Mouse (Mus musculus): ENCODE measurements around the gene Ppat.

Ppat gene

DNA sequence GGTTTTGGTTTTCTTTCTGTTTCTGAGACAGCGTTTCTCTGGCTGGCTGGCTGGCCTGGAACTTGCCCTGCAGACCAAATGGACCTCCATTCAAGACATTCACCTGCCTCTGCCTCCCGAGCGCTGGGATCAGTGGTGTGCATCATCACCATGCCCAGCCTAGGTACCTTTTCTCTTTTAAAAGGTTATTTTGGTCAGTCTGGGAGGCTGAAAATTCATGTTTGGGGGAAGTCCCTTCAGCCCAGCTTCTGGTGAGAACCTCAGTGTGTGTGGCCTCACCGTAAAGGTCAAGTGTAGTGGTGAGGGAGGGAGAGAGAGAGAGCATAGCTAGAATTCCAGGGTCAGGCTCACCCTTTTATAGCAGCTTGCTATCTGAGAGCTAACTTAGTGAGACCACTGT is 3.6 kb downstream of the Ppat start:
- DNase-seq (ENCODE audit: low spot score): no peak

- DNase-seq (ENCODE audit: low spot score): no peak
Measured at GRCm38 (mm10) chr5:76947142-76947541, 4.2 kb downstream of the Ppat start.

- DNase-seq (ENCODE audit: low spot score): no peak
Measured at GRCm38 (mm10) chr5:76945678-76946033, 5.7 kb downstream of the Ppat start.

GRCm38 (mm10) chr5:76944965-76945677 is 6.3 kb downstream of the Ppat start:
- DNase-seq (ENCODE audit: low spot score): no peak

DNA sequence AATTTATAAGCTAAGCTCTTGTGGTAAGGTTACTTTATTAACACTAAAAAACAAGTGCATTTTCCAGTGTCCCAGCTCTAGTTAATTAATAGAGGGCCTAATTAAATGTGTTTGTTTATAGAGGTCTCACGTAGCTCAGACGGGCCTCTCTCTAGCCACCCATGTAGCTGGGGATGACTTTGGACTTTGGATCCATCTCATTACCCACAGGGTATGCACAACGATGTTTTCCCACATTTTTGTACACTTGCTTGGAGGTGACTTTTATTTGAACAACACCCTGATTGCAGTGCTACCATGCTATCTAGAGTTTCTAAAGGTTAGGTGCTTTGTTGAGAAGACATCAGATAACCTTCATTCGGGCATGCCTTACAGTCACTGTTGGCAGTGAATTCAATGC is 8.9 kb downstream of the Ppat start:
- DNase-seq (ENCODE audit: low spot score): no peak

- no peak for DNase-seq (ENCODE audit: low spot score)
Measured at GRCm38 (mm10) chr5:76941975-76942374, 9.4 kb downstream of the Ppat start.

- no peak for DNase-seq (ENCODE audit: low spot score)
Measured at GRCm38 (mm10) chr5:76939717-76940116, 11.7 kb downstream of the Ppat start.

DNA sequence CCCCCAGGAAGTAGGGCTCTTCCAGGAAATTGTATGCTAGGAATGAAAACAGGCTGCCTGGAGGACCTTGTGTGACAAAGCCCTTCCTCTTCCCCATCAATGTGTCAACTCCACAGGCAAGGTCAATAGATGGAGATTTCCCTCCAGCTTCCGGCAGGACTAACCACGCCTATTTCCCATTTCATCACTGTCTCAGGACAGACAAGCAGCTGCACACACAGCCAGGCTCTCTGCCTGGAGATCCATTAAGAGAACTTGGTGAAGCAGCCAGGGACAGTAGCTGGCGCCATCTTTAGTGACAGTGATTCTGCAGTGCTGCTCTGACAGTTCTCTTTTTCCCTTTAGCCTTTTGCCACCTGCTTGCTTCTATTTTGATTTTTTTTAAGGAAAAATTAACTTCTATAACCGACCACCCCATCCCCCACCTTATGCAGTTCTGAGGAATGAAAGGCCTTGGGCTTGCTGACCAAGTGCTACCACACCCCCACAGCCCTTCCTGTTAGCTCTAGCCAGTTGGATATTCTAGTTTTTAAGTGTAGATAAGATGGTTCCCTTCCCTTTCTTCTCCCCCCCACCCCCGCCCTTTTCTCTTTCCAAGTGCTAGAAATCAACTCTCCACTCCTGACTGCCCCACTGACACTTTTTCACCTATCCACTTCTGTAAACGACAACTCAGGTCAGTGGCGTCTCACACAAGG is 22.0 kb downstream of the Ppat start:
- DNase-seq (ENCODE audit: low spot score): no peak

DNA sequence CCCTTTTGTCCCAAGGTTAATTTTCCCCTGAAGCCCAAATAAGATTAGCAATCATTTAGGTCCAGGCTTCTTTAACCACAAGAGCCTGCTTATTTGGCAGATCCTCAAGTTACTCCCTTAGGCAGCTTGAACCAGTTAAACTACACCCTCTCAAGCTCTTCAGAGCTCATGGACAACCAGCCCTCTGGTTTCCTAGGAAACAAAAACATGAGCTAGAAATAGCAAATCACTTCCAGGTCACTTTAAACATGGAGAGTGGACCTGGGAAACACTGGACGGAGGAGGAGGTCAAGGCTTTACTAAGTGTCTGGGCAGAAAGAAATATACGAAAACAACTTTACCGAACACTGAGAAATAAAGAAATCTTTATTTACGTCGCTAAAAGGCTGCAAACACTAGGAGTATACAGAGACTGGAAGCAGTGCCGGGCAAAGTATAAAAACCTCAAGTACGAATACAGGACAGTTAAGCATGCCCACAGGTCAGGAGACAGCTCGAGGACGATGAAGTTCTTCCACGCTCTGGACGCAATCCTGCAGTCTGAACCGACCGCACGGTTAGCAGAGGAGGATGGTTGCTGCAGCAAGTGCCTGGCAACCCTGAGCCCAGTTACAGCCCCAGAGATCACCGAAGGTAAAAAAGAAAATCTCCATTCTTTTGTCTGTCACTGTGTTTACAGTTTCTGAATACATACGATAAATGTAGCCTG is 23.1 kb downstream of the Ppat start:
- DNase-seq (ENCODE audit: low spot score): no peak

GRCm38 (mm10) chr5:76924296-76924695 is 27.1 kb downstream of the Ppat start:
- peak; percentile 11 for DNase-seq (ENCODE audit: low spot score)

DNA sequence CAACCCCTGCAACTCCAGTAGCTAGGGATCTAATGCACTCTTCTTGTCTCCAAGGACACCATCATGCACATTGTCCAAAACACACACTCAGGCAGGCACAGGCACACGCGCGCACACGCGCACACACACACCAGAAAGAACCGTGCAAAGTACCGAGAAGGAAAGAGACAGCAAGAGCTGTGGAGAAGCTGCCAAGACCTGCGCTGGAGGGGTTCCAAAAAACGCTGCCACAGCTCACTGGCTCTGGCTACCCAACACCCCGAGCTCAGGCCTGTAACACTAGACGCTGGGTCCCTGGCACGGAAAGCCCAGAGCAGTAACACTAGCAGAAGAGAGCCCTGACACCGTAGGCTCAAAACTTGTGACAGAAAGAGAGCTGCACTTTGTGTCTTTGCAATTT is 27.9 kb downstream of the Ppat start:
- DNase-seq (ENCODE audit: low spot score): peak; percentile 75

- DNase-seq (ENCODE audit: low spot score): no peak
Measured at GRCm38 (mm10) chr5:76922833-76923232, 28.5 kb downstream of the Ppat start.

DNA sequence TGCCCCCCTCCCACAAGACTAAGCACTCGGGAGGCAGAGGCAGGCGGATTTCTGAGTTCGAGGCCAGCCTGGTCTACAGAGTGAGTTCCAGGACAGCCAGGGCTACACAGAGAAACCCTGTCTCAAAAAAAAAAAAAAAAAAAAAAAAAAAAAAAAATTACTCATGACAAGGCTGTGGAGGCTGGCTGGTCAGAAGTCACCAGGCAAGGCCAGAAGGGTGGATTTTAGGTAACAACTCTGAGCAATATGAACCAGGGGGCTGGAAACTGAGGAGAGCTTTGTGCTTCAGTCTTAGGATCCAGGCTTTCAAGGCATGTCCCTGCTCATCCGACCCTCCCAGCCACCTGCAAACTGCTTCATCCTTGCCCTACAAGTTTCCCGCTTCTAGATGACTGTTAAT is 38.9 kb downstream of the Ppat start:
- peak; percentile 27 for DNase-seq (ENCODE audit: low spot score)

GRCm38 (mm10) chr5:76910807-76911206 is 40.6 kb downstream of the Ppat start:
- DNase-seq (ENCODE audit: low spot score): no peak

- no peak for DNase-seq (ENCODE audit: low spot score)
Measured at GRCm38 (mm10) chr5:76906155-76906499, 45.3 kb downstream of the Ppat start.

DNA sequence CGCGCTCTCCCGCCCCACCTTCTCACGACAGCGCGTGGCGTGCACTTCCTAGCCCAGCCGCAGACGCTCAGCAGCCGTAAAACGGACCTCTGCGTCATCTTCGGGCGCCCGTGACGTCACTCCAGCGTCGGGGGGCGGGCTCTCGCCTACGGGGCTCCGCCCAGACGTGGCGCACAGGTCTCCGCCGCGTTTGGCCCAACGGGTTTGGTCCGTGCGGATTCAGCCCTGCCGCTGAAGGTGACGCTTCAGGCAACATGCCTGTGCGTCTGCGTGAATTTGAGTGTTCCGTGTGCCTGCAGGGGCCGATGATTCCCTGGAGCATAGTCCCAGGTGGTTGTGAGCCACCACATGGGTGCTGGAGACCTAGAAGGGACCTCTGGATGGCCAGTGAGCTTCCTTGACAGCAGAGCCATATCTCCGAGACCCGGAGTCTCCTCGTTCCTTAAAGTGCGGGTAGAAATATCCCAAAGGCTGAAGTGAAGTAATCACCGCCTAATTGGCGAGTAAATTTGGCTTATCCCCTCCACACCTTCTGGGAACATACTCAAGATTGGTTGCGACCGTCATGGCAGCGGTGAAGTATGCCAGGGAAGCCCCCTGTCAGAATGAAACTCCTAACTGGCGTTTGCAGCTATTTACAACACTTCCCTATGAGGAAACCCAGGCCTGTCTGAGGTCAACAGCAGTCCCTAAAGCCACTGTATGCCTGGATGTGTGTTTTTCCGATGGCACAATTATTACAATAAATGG is 45.8 kb downstream of the Ppat start, which contains the start of gene Aasdh:
Gene Aasdh, minus strand, starts transcription at position 110 of the 750 bp plus-strand sequence.
- peak; percentile 99 for DNase-seq (ENCODE audit: low spot score)

DNA sequence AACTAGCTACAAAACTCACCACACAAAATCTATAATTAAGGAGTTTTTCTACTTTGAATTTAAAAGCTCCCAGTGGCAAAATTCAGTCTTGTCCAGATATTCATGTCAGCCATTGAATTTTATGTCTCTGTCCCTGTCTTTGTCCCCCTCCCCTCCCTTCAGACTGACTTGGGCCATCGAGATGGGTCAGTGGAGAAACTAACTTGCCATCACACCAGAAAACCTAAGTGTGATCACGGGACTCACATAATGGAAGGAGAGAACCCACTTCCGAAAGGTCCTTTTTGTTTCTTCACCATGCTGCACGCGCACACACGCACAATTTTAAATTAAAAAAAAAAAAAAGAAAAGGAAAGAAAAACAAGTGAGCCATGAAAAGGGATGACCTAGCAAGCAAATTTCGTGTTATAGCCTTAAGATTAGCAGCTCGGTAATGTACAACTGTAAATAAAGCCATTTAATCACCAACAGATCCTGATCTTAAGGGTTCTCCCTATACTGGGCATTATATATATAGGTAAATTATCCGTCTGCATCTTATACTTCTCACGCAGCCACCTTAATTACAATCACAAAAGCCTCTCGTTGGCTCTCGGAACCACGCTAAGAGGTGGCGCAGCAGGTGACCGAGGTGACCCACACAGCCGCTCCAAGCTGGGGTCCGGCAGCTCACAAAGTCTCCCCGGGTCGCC is 46.5 kb downstream of the Ppat start:
- no peak for DNase-seq (ENCODE audit: low spot score)

DNA sequence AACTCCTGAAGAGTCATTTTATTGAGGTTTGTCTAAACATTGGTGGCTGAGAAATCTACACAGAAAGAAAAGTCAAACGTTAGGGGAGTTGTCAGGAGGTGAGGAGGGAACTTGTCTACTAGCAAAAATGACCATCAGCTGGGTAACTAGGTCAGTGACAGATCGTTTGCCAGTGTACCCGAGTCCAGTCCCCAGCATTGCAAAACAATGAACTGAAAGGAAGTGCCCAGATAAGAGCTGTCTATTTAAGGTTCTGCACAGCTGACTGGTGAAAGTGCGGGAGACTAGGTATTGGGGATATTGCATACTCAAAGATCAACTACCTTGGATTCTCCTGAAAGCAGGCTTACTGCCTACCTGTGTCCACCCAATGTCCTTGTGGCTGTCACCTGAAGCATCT is 49.2 kb downstream of the Ppat start:
- no peak for DNase-seq (ENCODE audit: low spot score)

GRCm38 (mm10) chr5:76893084-76893483 is 58.3 kb downstream of the Ppat start:
- DNase-seq (ENCODE audit: low spot score): no peak

DNA sequence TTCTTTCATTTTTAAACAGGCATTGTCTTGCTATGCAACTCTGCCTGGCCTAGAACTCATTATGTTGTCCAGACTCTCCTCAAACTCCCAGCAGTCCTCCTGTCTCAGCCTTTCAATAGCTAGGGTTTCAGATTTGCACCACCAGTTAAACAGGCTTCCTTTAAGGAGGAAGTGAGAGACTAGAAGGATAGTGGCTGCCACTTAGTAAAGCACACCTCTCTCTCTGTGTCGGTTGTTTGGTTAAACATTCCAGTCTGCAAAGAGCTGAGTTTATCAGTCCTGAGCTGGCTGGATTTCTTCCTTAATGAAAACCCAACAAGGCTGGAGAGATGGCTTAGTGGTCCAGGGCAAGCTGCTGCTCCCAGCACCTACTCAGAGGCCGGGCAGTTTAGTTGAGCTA is 58.8 kb downstream of the Ppat start:
- no peak for DNase-seq (ENCODE audit: low spot score)

- DNase-seq (ENCODE audit: low spot score): no peak
Measured at GRCm38 (mm10) chr5:76887011-76887410, 64.4 kb downstream of the Ppat start.

GRCm38 (mm10) chr5:76884107-76884506 is 67.3 kb downstream of the Ppat start:
- DNase-seq (ENCODE audit: low spot score): no peak

Measured in testis, postnatal 10 days (tissue).